Mouse (Mus musculus): ENCODE results near the gene Ppp2r3a.

DNA sequence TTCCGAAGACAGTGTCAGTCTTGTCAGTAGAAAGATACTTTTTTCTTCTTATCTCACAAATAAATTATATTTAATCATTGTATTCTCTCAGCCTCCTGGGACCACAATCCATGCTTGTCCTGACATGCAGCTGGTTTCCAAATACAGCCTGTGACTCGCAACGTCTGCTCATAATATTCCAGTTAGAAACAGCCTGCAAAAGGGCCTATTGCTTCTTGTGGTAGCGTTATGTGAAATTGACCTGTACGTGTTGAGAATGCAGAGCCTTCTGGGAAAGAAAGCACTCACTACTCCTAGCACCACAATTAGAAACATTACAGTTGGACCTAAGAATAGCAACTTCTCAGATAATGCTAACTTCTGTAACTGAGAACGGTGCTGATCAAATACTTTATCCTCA is 52.8 kb downstream of the Ppp2r3a start:
- TF ChIP-seq CTCF (IDR thresholded peaks at IDR 0.05; ENCODE audit: borderline replicate concordance, control insufficient read depth, extremely low read depth, insufficient read depth, low read length, poor library complexity) (no peak), POLR2A (IDR thresholded peaks at IDR 0.05; ENCODE audit: control insufficient read depth, extremely low read depth, insufficient read depth, low read length, poor library complexity) (no peak)

Data from thymus, adult 2 months (tissue).